In the genomic region with DNA sequence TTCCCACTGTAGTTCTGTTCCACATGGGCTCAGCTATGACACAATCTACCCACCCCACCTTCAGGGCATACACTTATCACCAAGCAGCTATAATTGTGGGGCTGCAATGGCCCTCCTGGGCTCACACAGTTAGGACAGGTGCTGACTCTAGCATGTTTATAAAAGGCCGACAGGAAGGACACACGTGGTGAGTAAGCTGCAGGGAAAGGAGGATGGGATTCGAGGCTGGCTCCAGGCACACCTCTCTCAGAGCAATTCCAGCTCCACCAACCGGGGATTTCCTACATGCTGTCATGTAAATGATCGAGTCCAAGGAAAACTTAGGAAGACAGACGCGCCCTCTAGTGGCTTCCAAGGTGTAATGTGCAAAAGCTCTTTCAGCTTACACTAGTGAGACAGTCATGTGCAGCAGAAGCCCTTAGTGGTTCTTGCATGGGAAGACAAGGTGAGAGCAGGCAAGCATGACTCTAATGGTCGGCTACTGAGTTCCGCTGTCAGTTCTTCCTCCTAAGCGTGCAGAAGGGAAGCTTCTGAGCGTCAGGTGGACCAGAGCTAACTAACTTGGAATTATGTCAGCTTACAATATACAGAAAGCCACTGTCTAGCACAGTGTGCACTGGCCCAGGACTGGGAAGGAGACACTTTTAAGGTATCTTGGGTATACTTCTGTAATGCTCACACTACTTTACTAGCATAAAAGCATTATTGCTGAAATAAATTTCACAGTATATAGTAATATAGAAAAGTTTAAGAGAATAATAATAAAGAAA, we compare ENCODE assay signal across 9 mouse cellular contexts. TPM values are rescaled to one million over a fixed set of nuclear protein-coding genes. Genes with fewer than 3 reads are reported as not detected.
DNase-seq lines count a peak whose midpoint lies in the region; ATAC-seq lines count a peak whose summit lies in the region.
"Had no signal": no experiment of that assay in that cellular context is flagged by ENCODE, and none has a peak within 500 bp of the region (broad histone marks: within the 10 kb centered on the region; RNA-seq: fewer than 3 reads in every experiment).

No protein-coding gene starts in this region.

- no peak overlapping the region for H3K9ac ChIP-seq in hindbrain, embryonic 14.5 days
- H3K9ac ChIP-seq: limb, embryonic 12.5 days had no signal

- H3K27me3 ChIP-seq in hindbrain, embryonic 14.5 days (ENCODE audit: control insufficient read depth, insufficient read depth, low read length) = no peaks in the 10 kb centered on the region
- H3K27me3 ChIP-seq: limb, embryonic 12.5 days had no signal

- no peak overlapping the region for H3K27ac ChIP-seq in hindbrain, embryonic 14.5 days
- H3K27ac ChIP-seq: limb, embryonic 12.5 days had no signal

- H3K4me1 ChIP-seq in hindbrain, embryonic 14.5 days (replicated peaks; ENCODE audit: control insufficient read depth, insufficient read depth, low read length) = no peaks in the 10 kb centered on the region
- H3K4me1 ChIP-seq: limb, embryonic 12.5 days had no signal

- ATAC-seq in hindbrain, embryonic 14.5 days (ENCODE audit: low FRiP score) = peak; percentile 83

- peaks cover 53% of the 10 kb centered on the region for H3K36me3 ChIP-seq in hindbrain, embryonic 14.5 days (replicated peaks; ENCODE audit: control insufficient read depth, insufficient read depth)

- no peak overlapping the region for H3K4me2 ChIP-seq in hindbrain, embryonic 14.5 days (replicated peaks)
- H3K4me2 ChIP-seq: limb, embryonic 12.5 days had no signal

- H3K4me3 ChIP-seq in hindbrain, embryonic 14.5 days (replicated peaks; ENCODE audit: low read length) = no peak overlapping the region
- H3K4me3 ChIP-seq: limb, embryonic 12.5 days had no signal

- WGBS in hindbrain, embryonic 14.5 days = 37% methylated on average over 11 of the region's 11 CpGs

- peak; percentile 75 for DNase-seq in adipocyte (ENCODE audit: low spot score)
- DNase-seq in cerebellum, postnatal 36 days = peak; percentile 44 to 57
- peak; percentile 51 to 72 for DNase-seq in frontal cortex, postnatal 36 days (ENCODE audit: low spot score in 2 of 2)
- DNase-seq in hindbrain, embryonic 14.5 days (ENCODE audit: low spot score) = peak; percentile 77
- peak; percentile 64 to 77 for DNase-seq in layer of hippocampus, postnatal 14 days (ENCODE audit: low spot score in 2 of 2)
- peak; percentile 75 for DNase-seq in lung, postnatal 36 days
- DNase-seq in right cerebral cortex, postnatal 10 days (ENCODE audit: low spot score in 2 of 2) = peak; percentile 82 to 84
- DNase-seq in spleen, postnatal 4 days (ENCODE audit: low spot score in 2 of 2) = no peak

- no peaks in the 10 kb centered on the region for H3K9me3 ChIP-seq in hindbrain, embryonic 14.5 days (ENCODE audit: control insufficient read depth, low read length)
- H3K9me3 ChIP-seq: limb, embryonic 12.5 days had no signal

RNA-seq across cellular contexts. Expression of gene Mettl14, which starts 14.0 kb away (rescaled TPM):
- polyA plus RNA-seq in hindbrain, embryonic 14.5 days (2014; fragmentation: Nextera tagmentation; extraction: Ambion mirVana) = 16.3 and 17.9 TPM in 2 replicates
- 10 to 100 TPM; 14.0 to 15.8 TPM for total RNA-seq in layer of hippocampus, postnatal 14 days (2021)

Comparison
In these comparisons a context has a peak if more than half of its experiments do, and no peak if none do; other contexts are left out.
1. DNase-seq: peak in adipocyte (single experiment), cerebellum, postnatal 36 days (2 of 2), frontal cortex, postnatal 36 days (2 of 2), hindbrain, embryonic 14.5 days (single experiment), layer of hippocampus, postnatal 14 days (2 of 2), lung, postnatal 36 days (single experiment) and right cerebral cortex, postnatal 10 days (2 of 2); none in spleen, postnatal 4 days (0 of 2).